Mouse (Mus musculus) spleen, postnatal 4 days (tissue): Measurements from ENCODE around the gene Cntn5.

Experiments used
- DNase-seq, 2 experiments: peaks; one replicate each; pipeline ENCODE4 v3.0.0; 2022; ENCODE audit warnings: low spot score in 2 of 2

Cntn5 gene

DNA sequence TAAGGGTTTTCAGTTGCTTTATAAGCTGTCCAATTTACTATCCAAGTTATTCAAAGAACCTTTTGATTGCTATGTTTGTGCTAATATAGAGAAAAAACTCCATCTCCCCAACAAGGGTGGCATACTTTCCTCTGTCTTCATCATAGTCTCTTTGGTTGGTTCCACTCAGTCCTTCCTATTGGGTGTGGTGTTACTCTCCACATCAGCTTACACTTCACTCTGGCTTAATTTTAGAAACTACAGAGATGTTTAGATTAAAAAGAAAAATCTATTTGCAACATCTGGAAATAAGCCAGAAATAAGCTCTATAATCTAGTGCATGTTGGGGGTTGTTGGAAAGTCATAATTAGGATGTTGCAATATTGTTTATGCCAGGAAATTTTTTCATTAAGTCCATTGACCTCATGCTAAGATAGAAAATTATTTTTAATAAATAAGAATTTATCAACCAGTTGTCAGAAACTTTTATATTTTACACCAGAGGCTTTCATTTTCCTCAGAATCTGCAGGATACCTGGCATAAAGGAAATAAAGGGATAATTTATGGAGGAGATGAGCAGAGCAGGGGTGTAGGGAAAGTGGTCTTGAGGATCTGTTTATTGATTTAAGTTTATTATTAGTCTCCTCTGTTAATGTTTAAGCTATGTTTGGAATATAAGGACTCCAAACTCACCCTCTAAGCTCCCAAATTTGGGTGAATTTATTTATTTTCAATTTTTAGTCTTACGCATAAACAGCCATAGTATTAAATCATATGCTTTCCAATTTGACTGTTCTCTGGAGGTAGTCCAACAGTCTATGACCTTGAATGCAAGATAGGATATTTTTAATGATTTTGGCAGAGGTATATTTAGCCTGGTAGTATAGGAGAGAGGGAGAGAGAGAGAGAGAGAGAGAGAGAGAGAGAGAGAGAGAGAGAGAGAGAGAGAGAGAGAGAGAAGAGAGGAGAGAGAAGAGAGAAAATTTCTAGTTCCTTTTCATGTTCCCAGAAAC lies 966.8 kb downstream of the Cntn5 start:
- DNase-seq = no peak

- DNase-seq = no peak
These were observed 984.0 kb downstream of the Cntn5 start for GRCm38 (mm10) chr9:9920580-9920979.

DNA sequence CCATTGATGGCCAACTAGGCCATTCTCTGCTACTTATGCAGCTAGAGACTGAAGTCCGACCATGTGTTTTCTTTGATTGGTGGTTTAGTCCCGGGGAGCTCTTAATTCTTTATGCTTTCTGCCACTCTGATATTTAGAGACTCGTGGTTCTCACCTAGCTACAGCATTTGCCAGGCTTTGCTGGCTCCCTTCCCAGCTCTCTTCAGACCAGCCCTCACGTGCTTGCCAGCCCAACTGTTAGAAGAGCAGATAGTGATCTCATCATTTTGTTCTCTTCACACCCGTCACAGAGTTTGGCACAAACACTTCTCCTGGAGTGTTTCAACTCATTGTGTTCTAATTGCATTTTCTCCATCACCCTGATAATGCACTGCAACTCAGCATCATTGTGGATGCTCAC lies 1005.5 kb downstream of the Cntn5 start:
- DNase-seq = no peak

DNA sequence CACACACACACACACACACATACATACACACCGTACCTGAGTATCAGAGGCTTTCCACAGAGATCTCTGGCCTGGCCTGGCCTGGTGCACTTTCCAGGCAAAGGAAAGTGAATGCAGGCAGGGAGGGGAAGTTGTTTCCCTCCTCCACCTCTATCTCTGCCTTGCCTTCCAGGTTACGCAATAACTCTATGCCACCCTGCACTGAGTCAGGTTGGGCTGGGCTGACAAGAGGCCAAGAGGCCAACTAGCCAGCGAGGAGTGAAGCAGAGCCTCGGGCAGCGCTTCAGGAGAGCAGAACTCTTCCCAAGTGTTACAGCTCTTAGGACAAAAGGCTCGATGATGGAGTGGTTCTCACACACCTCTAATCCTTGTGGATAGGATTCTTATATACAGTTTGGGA lies 1018.4 kb downstream of the Cntn5 start:
- DNase-seq = no peak

GRCm38 (mm10) chr9:9882779-9883383 lies 1021.7 kb downstream of the Cntn5 start:
- DNase-seq = no peak

DNA sequence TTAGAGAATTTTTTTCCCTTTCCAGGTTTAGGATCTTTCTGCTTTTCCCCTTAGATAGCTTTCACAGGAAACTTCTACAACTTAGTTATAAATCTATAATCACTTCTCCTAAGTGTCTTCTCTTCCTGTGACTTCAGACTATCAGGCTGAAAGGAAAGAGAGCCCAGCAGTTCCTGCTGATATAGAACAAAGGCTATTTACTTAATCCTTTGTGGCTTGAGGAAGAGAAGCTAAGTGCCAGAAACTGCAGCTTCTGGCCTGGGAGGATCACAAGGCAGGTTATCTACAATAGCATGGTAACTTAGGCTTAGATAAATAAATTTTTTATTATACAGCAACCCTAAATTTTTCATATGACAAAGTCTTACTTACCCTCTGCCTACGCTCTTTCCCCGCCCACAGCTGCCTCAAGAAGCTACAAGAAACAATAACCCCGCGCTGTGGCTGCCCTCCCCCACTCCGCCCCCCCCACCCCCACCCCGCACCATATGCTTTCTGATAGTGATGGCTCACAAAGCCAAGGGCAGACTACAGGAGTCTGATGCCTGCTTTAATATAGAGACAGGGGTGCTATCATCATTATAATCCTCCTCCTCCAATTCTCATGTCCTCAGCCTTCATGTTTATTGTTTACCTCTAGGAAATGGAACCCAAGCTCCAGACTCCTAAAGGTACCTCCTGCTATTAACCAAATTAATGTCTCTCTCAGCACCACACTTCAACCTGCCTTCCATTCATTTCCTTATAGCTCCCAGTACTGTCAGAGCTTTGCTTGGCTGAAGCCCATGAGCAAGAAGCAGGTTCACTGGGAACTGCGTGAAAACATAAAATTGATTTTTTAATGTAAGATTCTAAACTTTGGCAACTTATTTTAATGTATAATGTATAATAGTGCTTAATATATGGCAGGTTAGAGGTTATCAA lies 1032.2 kb downstream of the Cntn5 start:
- no peak for DNase-seq

DNA sequence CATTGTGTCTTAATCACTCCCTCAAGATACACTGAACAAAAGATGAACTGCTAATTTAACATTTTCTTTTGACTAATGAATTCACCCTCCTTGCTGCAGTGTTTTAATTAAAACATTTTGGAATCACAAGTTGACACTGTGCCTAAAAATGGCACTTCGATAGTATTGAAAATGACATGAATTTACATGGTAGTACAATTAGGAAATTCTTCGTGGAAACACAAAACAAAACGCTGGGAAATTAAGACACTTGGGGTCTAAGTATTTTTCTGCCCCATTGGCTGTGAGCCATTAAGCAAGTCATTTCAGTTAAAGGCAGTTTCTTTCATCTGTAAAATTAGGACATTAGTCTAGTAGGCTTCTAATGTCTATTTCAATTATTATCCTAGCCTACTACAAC lies 1043.9 kb downstream of the Cntn5 start:
- no peak for DNase-seq

DNA sequence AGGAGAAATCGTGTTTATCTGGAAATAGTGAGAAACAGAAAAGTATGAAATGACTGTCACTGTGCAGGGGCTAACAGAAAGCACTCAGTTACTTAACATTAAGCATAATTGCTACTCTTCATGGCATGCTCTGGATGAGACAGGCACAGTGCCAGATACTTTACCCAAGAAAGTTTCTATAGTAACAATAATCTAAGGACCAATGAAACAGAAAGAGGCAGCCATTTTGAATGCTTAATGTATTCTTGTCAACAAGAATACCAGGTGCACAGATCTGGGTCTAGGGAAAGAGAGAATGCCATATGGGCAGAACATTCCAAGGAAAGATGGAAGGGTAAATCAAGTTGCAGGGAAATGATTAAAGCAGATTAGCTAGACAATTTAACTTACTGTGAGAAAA lies 1045.3 kb downstream of the Cntn5 start:
- no peak for DNase-seq

DNA sequence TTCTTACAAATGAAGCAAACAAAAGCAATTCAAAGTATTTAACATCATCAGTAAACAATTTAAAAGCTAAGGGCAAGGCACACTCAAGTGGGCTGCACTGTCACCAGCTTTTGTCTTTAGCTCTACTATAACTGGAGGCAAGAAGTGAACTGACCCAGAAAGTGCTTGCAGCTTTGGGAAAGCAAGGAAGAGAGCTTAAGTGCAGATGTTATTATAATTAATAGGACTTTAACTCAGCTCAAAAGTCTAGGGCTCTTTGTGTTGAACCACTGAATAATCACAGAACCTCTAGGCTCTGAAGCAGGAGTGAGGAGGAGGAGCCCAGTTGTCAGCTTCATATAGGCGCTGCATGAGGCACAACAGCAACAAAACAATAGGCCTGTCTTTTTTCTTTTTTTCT lies 1049.8 kb downstream of the Cntn5 start:
- no peak for DNase-seq

GRCm38 (mm10) chr9:9830231-9830630 lies 1074.3 kb downstream of the Cntn5 start:
- DNase-seq = no peak

GRCm38 (mm10) chr9:9819963-9820362 lies 1084.6 kb downstream of the Cntn5 start:
- DNase-seq = no peak

DNA sequence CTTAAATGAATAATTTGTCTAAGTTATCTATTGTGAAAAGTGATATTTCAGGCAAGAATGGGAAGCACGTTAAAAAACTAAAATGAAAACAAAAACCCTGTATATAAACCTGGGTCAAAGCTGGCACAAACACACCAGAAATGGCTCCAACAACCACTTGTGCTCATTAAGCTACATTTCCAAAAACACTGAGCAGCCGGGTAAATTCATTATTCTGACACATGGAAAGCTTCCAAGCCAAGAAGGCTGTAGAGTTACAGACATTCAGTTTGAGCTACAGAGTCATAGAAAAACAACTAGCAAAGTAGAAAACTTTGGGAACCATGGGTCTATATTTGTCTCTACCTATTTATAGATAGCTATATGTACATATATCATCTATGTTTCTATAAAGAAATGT lies 1087.1 kb downstream of the Cntn5 start:
- no peak for DNase-seq

DNA sequence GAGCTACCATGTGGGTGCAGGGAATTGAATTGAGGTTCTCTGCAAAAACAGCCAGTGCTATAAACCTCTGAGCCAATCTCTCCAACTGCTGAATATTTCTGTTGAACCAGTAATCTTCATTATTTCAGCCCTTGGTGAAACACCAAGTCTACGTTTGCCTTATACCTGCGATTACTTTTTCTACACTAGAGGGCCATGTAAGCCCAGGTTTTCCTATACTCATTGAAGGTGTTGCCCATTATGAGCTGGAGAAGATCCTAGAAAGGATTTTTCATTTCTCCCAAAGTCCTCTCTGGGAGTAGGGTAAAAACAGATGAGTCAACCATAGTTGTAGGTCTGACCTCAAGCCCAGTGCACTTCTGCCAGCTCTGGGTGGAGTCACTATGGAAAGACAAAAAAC lies 1105.0 kb downstream of the Cntn5 start:
- DNase-seq = no peak

DNA sequence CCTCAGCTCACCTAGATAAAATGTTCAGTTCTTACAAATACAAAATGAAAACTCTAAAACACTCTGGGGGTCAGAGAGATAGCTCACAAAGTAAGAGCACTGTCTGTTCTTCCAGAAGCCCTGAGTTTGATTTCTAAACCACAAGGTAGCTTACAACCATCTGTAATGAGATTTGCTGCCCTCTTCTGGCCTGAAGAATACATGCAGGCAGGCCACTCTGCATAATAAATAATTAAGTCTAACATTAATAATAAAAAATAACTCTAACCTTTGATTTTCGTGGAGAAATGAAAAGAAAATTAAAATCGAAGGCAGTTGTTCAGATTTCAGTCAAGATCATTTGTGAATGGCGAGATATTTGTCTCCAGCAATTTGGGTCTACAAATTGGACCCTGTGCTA lies 1120.9 kb downstream of the Cntn5 start:
- no peak for DNase-seq

DNA sequence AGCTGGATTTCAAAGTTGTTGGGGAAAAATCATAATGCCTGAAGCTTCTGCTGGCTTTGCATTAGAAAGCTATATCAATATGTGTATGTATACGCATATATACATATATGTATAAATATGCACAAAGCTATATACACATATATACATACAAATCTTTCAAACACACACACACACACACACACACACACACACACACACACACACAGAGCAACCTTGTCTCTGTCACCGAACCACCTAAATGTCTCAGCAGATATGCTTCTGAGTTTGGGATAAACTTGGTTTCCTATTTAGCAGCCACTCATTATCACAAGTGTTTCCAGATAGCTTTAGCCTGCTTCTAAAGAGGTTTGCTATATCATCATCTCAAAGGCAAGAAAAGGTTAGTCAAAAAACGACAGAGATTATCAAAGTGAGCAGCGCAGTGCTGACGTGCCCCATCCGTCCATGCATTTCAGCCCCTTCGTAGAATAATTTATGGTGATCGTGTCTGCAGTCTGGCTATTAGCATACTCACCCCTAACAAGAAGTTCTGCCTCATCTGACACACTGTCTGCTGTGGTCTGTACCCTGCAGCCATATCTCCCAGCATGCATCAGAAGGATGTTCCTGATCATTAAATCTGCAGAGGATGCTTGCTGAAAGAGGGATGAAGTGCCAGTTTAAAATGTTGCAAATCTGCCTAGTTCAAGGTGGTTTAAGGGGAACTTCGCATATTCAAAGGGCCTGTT lies 1123.3 kb downstream of the Cntn5 start:
- DNase-seq = no peak

DNA sequence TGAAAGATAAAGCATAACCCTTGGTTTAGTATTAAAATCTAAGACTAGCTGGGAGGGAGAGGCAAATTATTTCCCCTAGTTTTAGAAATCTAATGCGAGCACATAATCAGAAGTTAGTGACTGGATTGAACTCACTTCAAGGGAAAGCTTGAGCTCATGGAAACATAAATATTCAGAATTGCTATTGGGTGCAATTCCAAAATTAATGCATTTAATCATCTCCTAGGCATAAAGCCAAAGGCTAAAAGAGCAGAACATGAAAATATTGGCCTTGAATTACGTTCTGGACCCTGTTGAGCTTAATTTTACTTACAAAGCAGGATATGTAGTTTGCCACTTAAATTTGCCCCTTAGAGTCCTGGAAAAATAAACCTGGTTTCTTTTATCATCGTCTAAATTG lies 1124.9 kb downstream of the Cntn5 start:
- no peak for DNase-seq

- DNase-seq = no peak
These were observed 1133.8 kb downstream of the Cntn5 start for GRCm38 (mm10) chr9:9770777-9771176.

GRCm38 (mm10) chr9:9769659-9770058 lies 1134.9 kb downstream of the Cntn5 start:
- DNase-seq = no peak

GRCm38 (mm10) chr9:9718145-9718544 lies 1186.4 kb downstream of the Cntn5 start:
- DNase-seq = no peak

GRCm38 (mm10) chr9:9708671-9709070 lies 1195.9 kb downstream of the Cntn5 start:
- DNase-seq = no peak

DNA sequence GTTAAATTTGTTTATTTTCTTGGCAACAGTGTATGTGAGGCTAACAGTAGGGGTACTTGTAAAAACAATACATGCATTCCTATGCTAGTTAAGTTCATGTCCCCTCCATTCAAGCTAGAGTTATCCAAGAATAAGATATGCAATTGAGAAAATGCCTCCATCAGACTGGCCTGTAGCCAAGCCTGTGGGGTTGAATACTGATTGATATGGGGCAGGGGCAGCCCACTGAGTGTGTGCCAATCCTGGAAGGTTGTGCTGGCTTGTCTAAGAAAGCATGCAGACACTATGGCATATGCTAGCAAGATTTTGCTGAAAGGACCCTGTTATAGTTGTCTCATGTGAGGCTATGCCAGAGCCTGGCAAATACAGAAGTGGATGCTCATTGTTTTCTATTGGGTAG lies 1196.8 kb downstream of the Cntn5 start:
- DNase-seq = no peak
